Mouse (Mus musculus): ENCODE results near the gene D7Ertd443e. TPM values are rescaled to one million over a fixed set of nuclear protein-coding genes. Genes with fewer than 3 reads are reported as not detected.

The D7Ertd443e gene
- total RNA-seq (2021) = 1 to 10 TPM; 1.6 to 2.4 TPM
- long read RNA-seq, experiment 1, partial matches to known transcripts = 0 of 2 reads
- long read RNA-seq, experiment 1, other reads (novel, unspliced or antisense) = 2 of 2 reads
- long read RNA-seq, experiment 2 = 0 reads

GRCm38 (mm10) chr7:134385561-134385960 lies at the start of gene D7Ertd443e:
Gene D7Ertd443e (minus strand): TSS chr7:134385661.
- no peak for DNase-seq
- intact Hi-C loops (cut with DNase I) = no loop called here

- intact Hi-C loops (cut with DNase I) = no loop called here
- DNase-seq = no peak
Measured at GRCm38 (mm10) chr7:134431681-134432080, 46.2 kb upstream of the D7Ertd443e start.

- intact Hi-C loops (cut with DNase I) = no loop called here
Measured at GRCm38 (mm10) chr7:134428676-134429075, 43.2 kb upstream of the D7Ertd443e start.

GRCm38 (mm10) chr7:134415014-134415413 lies 29.6 kb upstream of the D7Ertd443e start:
- intact Hi-C loops (cut with DNase I) = no loop called here
- DNase-seq = no peak

More at GRCm38 (mm10) chr7:134428676-134429075, 43.2 kb upstream of the D7Ertd443e start:
- no peak for DNase-seq

GRCm38 (mm10) chr7:134414005-134414690 lies 28.7 kb upstream of the D7Ertd443e start:
- peak; percentile 34 to 55 for DNase-seq
- intact Hi-C loops (cut with DNase I) = loop anchor here (5.0 kb wide), 1 partner anchor 153 kb away; no protein-coding TSS in a partner anchor

- intact Hi-C loops (cut with DNase I) = no loop called here
Measured at GRCm38 (mm10) chr7:134408641-134409040, 23.2 kb upstream of the D7Ertd443e start.

GRCm38 (mm10) chr7:134400746-134401145 lies 15.3 kb upstream of the D7Ertd443e start:
- no peak for DNase-seq
- intact Hi-C loops (cut with DNase I) = no loop called here

More at GRCm38 (mm10) chr7:134408641-134409040, 23.2 kb upstream of the D7Ertd443e start:
- peak; percentile 7 to 18 for DNase-seq

- no peak for DNase-seq
- intact Hi-C loops (cut with DNase I) = no loop called here
Measured at GRCm38 (mm10) chr7:134396769-134397168, 11.3 kb upstream of the D7Ertd443e start.

- intact Hi-C loops (cut with DNase I) = no loop called here
- DNase-seq = no peak
Measured at GRCm38 (mm10) chr7:134382791-134383190, 2.7 kb downstream of the D7Ertd443e start.

- intact Hi-C loops (cut with DNase I) = no loop called here
- DNase-seq = peak; percentile 64 to 74
Measured at GRCm38 (mm10) chr7:134381407-134381861, 4.0 kb downstream of the D7Ertd443e start.

GRCm38 (mm10) chr7:134378273-134378672 lies 7.2 kb downstream of the D7Ertd443e start:
- DNase-seq = peak; percentile 44 to 59
- intact Hi-C loops (cut with DNase I) = no loop called here

- intact Hi-C loops (cut with DNase I) = no loop called here
- DNase-seq = no peak
Measured at GRCm38 (mm10) chr7:134376786-134377185, 8.7 kb downstream of the D7Ertd443e start.

GRCm38 (mm10) chr7:134372276-134372675 lies 13.2 kb downstream of the D7Ertd443e start:
- DNase-seq = no peak
- intact Hi-C loops (cut with DNase I) = no loop called here

- no peak for DNase-seq
- intact Hi-C loops (cut with DNase I) = no loop called here
Measured at GRCm38 (mm10) chr7:134369241-134369640, 16.2 kb downstream of the D7Ertd443e start.

GRCm38 (mm10) chr7:134362257-134362870 lies 23.1 kb downstream of the D7Ertd443e start:
- intact Hi-C loops (cut with DNase I) = no loop called here
- DNase-seq = no peak

GRCm38 (mm10) chr7:134348825-134349224 lies 36.6 kb downstream of the D7Ertd443e start:
- peak; percentile 56 to 78 for DNase-seq
- intact Hi-C loops (cut with DNase I) = loop anchor here (1.0 to 2.0 kb wide), 4 partner anchors 86 to 544 kb away; no protein-coding TSS in a partner anchor

GRCm38 (mm10) chr7:134342202-134342601 lies 43.3 kb downstream of the D7Ertd443e start:
- intact Hi-C loops (cut with DNase I) = no loop called here
- no peak for DNase-seq

- no peak for DNase-seq
- intact Hi-C loops (cut with DNase I) = no loop called here
Measured at GRCm38 (mm10) chr7:134335951-134336350, 49.5 kb downstream of the D7Ertd443e start.

- no peak for DNase-seq
- intact Hi-C loops (cut with DNase I) = no loop called here
Measured at GRCm38 (mm10) chr7:134320979-134321378, 64.5 kb downstream of the D7Ertd443e start.

GRCm38 (mm10) chr7:134302084-134302483 lies 83.4 kb downstream of the D7Ertd443e start:
- intact Hi-C loops (cut with DNase I) = no loop called here
- DNase-seq = no peak

- intact Hi-C loops (cut with DNase I) = no loop called here
- DNase-seq = peak in 1 of 2 experiments; percentile 34
Measured at GRCm38 (mm10) chr7:134301285-134301684, 84.2 kb downstream of the D7Ertd443e start.

All from heart, postnatal 14 days (tissue).